Mouse (Mus musculus) thymus, postnatal 36 days (tissue): Measurements from ENCODE around the gene Ier5.

Experiments
- DNase-seq, 2 experiments: peaks; one replicate each; pipeline ENCODE4 v3.0.0; 2022; ENCODE audit warnings: mixed read lengths in 2 of 2

Ier5 gene

GRCm38 (mm10) chr1:155052761-155053166 lies 46.7 kb downstream of the Ier5 start:
- DNase-seq: no peak

GRCm38 (mm10) chr1:155052131-155052760 lies 47.2 kb downstream of the Ier5 start:
- DNase-seq: no peak

GRCm38 (mm10) chr1:155051701-155052127 lies 47.7 kb downstream of the Ier5 start:
- DNase-seq: no peak

- no peak for DNase-seq
These were observed 48.4 kb downstream of the Ier5 start for GRCm38 (mm10) chr1:155050897-155051592.

GRCm38 (mm10) chr1:155050174-155050573 lies 49.3 kb downstream of the Ier5 start:
- peak; percentile 45 to 65 for DNase-seq

GRCm38 (mm10) chr1:155048947-155049346 lies 50.5 kb downstream of the Ier5 start:
- DNase-seq: peak; percentile 90 to 94
